In the genomic region with DNA sequence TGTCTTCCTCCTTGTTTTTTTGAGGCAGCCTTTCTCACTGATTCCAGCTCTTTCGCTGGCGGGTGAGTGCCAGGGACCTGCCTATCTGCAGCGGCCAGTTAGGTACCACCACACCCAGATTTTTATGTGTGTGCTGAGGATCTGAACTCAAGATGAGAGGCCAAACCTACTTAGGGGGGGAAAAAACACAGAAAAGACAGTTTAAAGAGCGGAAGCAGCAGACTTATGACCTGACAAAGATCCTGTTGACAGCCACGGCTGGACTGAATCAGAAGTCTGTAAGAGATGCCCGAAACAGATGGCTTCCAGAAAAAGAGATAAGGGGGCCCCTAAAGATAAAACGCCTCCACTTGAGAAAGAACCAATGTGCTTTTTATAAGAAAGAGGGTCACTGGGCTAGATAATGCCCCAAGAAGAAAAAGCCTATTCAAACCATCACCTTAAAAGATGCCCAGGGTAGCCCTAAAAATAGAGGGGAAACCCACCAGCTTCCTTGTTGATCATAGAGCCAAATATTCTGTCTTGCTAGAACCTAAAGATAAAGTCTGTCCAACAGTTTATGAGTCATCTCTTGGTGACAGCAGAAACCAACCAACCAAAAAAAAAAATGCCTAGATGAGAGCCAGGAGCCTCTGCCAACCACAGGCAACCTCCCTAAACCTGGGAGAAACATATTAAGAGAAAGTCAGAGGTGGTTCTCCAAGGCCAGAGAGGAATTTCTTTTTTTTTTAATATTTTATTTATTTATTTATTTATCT, we compare ENCODE assay signal across 25 mouse cellular contexts. TPM values are rescaled to one million over a fixed set of nuclear protein-coding genes. Genes with fewer than 3 reads are reported as not detected.
A peak's percentile ranks its signal among the peaks of the same experiment; 100 is the strongest.
DNase-seq lines count a peak whose midpoint lies in the region; ATAC-seq lines count a peak whose summit lies in the region.
"Had no signal": no experiment of that assay in that cellular context is flagged by ENCODE, and none has a peak within 500 bp of the region (broad histone marks: within the 10 kb centered on the region; RNA-seq: fewer than 3 reads in every experiment).

No protein-coding gene starts in this region.

- no peaks in the 10 kb centered on the region for H3K36me3 ChIP-seq in midbrain, embryonic 11.5 days (ENCODE audit: control insufficient read depth, insufficient read depth, low read length)
- H3K36me3 ChIP-seq: embryonic facial prominence, embryonic 13.5 days; midbrain, embryonic 10.5 days had no signal

- H3K27me3 ChIP-seq in midbrain, embryonic 11.5 days (ENCODE audit: control insufficient read depth, insufficient read depth, low read length): no peaks in the 10 kb centered on the region
- H3K27me3 ChIP-seq: embryonic facial prominence, embryonic 13.5 days; forebrain, embryonic 13.5 days had no signal

- DNase-seq in embryo, embryonic 10.5 days (ENCODE audit: low spot score): peak; percentile 43
- DNase-seq in embryo, embryonic 9.5 days (ENCODE audit: extremely low spot score): no peak
- peak; percentile 5 for DNase-seq in right cerebral cortex, adult 2 months (ENCODE audit: low spot score in 2 of 2)
- DNase-seq in right cerebral cortex, postnatal 10 days (ENCODE audit: low spot score in 2 of 2): no peak
- peak; percentile 69 for DNase-seq in liver
- DNase-seq in midbrain, embryonic 11.5 days (ENCODE audit: low spot score, missing footprints): no peak
- DNase-seq in retina, embryonic 14.5 days (ENCODE audit: low spot score): no peak
- DNase-seq: adrenal gland, postnatal 14 days; cerebellum, postnatal 25 days; gastrocnemius, adult 2 months; kidney, adult 9 months; layer of hippocampus, postnatal 36 days; right cerebral cortex, adult 18-20 months; thymus, postnatal 4 days had no signal

- H3K4me3 ChIP-seq in midbrain, embryonic 11.5 days (ENCODE audit: low read depth, low read length): no peak overlapping the region
- H3K4me3 ChIP-seq: embryonic facial prominence, embryonic 13.5 days; forebrain, embryonic 13.5 days; gastrocnemius, adult 2 months; midbrain, embryonic 10.5 days; myocyte had no signal

- H3K9me3 ChIP-seq in midbrain, embryonic 11.5 days (ENCODE audit: control insufficient read depth, low read length): no peaks in the 10 kb centered on the region
- H3K9me3 ChIP-seq: embryonic facial prominence, embryonic 13.5 days; forebrain, embryonic 13.5 days; midbrain, embryonic 10.5 days had no signal

- peak; percentile 86 for ATAC-seq in megakaryocyte-erythroid progenitor cell, adult 5-6 weeks (replicated peaks; ENCODE audit: low FRiP score, low TSS enrichment, poor library complexity, severe bottlenecking)
- ATAC-seq in midbrain, embryonic 11.5 days (ENCODE audit: low FRiP score): no peak
- ATAC-seq: forebrain, embryonic 13.5 days; inflammation-experienced regulatory T-cells, adult 6 months had no signal

- no peak overlapping the region for H3K9ac ChIP-seq in midbrain, embryonic 11.5 days (ENCODE audit: low read length)
- H3K9ac ChIP-seq: embryonic facial prominence, embryonic 13.5 days; forebrain, embryonic 13.5 days had no signal

- H3K4me2 ChIP-seq in midbrain, embryonic 11.5 days: no peak overlapping the region
- H3K4me2 ChIP-seq: embryonic facial prominence, embryonic 13.5 days; forebrain, embryonic 13.5 days had no signal

- no peak overlapping the region for H3K27ac ChIP-seq in midbrain, embryonic 11.5 days (ENCODE audit: low read depth, low read length)
- H3K27ac ChIP-seq: embryonic facial prominence, embryonic 13.5 days; forebrain, embryonic 13.5 days; gastrocnemius, adult 2 months; midbrain, embryonic 10.5 days had no signal

- H3K4me1 ChIP-seq in midbrain, embryonic 11.5 days (ENCODE audit: control insufficient read depth, insufficient read depth, low read length): no peaks in the 10 kb centered on the region; the same call in 1 of the 2 replicates
- H3K4me1 ChIP-seq: forebrain, embryonic 13.5 days had no signal

- 83% methylated on average over 7 of the region's 7 CpGs for WGBS in midbrain, embryonic 11.5 days

RNA-seq across cellular contexts. Expression of gene Cma1, which starts 21.8 kb away (rescaled TPM):
- total RNA-seq in megakaryocyte-erythroid progenitor cell, adult 5-6 weeks (2014; fragmentation: Nextera tagmentation): 1.4 TPM in 1 of 2 replicates, not detected in the other
- total RNA-seq in megakaryocyte-erythroid progenitor cell, adult 5-6 weeks (2017): 1.1 TPM in 1 of 2 replicates, not detected in the other
- not detected in 2 replicates for polyA plus RNA-seq in midbrain, embryonic 11.5 days (2014; fragmentation: Nextera tagmentation; extraction: Ambion mirVana)
- polyA plus RNA-seq: forebrain, embryonic 13.5 days; hindbrain, embryonic 11.5 days; inflammation-experienced regulatory T-cells, adult 6 months; limb, embryonic 11.5 days; midbrain, embryonic 10.5 days had no signal

RNA-seq across cellular contexts. Expression of gene Sdr39u1, which starts 22.6 kb away (rescaled TPM):
- total RNA-seq in megakaryocyte-erythroid progenitor cell, adult 5-6 weeks (2014; fragmentation: Nextera tagmentation): 7.8 and 17.0 TPM in 2 replicates
- total RNA-seq in megakaryocyte-erythroid progenitor cell, adult 5-6 weeks (2017): 3.9 and 6.7 TPM in 2 replicates
- 25.0 and 27.8 TPM in 2 replicates for polyA plus RNA-seq in midbrain, embryonic 11.5 days (2014; fragmentation: Nextera tagmentation; extraction: Ambion mirVana)

RNA-seq across cellular contexts. Expression of gene Cma2, which starts 28.1 kb away (rescaled TPM):
- total RNA-seq in megakaryocyte-erythroid progenitor cell, adult 5-6 weeks (2014; fragmentation: Nextera tagmentation): not detected in 2 replicates
- not detected in 2 replicates for total RNA-seq in megakaryocyte-erythroid progenitor cell, adult 5-6 weeks (2017)
- polyA plus RNA-seq in midbrain, embryonic 11.5 days (2014; fragmentation: Nextera tagmentation; extraction: Ambion mirVana): not detected in 2 replicates
- total RNA-seq: heart, adult 8-10 months; layer of hippocampus, postnatal 36 days had no signal
- polyA plus RNA-seq: embryonic facial prominence, embryonic 13.5 days; forebrain, embryonic 13.5 days; hindbrain, embryonic 11.5 days; inflammation-experienced regulatory T-cells, adult 6 months; limb, embryonic 11.5 days; lung, embryonic 16.5 days; midbrain, embryonic 10.5 days; testis, adult 2 months had no signal

RNA-seq across cellular contexts. Expression of gene Khnyn, which starts 37.9 kb away (rescaled TPM):
- 10.9 and 12.1 TPM in 2 replicates for total RNA-seq in megakaryocyte-erythroid progenitor cell, adult 5-6 weeks (2014; fragmentation: Nextera tagmentation)
- total RNA-seq in megakaryocyte-erythroid progenitor cell, adult 5-6 weeks (2017): 8.7 and 16.3 TPM in 2 replicates
- polyA plus RNA-seq in midbrain, embryonic 11.5 days (2014; fragmentation: Nextera tagmentation; extraction: Ambion mirVana): 8.5 and 8.7 TPM in 2 replicates

RNA-seq across cellular contexts. Expression of gene Cbln3, which starts 38.5 kb away (rescaled TPM):
- not detected in 2 replicates for total RNA-seq in megakaryocyte-erythroid progenitor cell, adult 5-6 weeks (2014; fragmentation: Nextera tagmentation)
- total RNA-seq in megakaryocyte-erythroid progenitor cell, adult 5-6 weeks (2017): not detected in 2 replicates
- polyA plus RNA-seq in midbrain, embryonic 11.5 days (2014; fragmentation: Nextera tagmentation; extraction: Ambion mirVana): 0.03 and 0.23 TPM in 2 replicates
- total RNA-seq: gastrocnemius, adult 2 months had no signal

Comparison
In these comparisons a context has a peak if more than half of its experiments do, and no peak if none do; other contexts are left out.
1. DNase-seq: peak in embryo, embryonic 10.5 days (single experiment), right cerebral cortex, adult 2 months (2 of 2) and liver (single experiment); none in embryo, embryonic 9.5 days (single experiment), right cerebral cortex, postnatal 10 days (0 of 2), midbrain, embryonic 11.5 days (single experiment) and retina, embryonic 14.5 days (single experiment).